Mouse (Mus musculus): Measurements from ENCODE around the gene Aunip. TPM values are rescaled to one million over a fixed set of nuclear protein-coding genes. Genes with fewer than 3 reads are reported as not detected.

Gene Aunip
- polyA plus RNA-seq, 1 experiment from 2014 or later = 0.84 TPM

DNA sequence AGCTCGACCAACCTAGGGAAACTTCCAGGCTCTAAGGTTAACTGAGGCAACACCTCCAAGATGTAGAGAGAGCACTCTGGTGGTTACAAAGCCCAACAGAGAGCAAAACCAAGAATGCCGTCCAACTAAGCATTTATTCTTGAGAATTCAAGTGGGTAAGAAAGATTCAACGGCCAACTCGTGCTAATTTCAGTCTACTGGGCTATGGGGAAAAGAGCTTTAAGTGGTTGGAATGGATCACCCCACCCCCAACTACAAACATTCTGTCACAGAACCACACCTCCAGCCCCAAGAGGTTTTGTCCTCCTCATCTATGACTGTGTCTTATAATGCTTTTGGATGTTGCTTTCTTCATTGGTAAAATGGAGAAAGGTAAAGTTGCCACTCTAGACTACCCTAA lies 22.1 kb downstream of the Aunip start:
- peak; percentile 73 for TF ChIP-seq EP300 (IDR thresholded peaks at IDR 0.05)
- TF ChIP-seq CTCF (IDR thresholded peaks at IDR 0.05) = peak; percentile 47

DNA sequence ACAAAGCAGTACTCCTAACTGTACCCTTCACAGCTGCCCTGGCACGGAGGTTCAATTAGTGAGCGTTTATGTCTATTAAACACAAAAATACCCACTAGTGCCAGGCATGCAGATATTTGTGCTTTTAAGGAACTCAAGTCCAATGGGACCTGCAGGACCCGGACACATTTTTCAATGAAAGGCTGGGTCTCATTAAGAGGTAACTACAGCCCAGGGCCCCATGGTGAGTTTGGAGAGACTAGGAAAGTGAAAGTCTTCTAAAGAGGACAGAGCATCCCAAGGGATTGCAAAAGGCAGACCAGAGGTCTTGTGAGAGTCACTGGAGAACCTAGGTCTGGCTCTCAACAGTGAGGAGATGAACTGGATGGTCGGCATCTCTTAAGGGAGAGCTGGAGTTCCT lies 22.6 kb downstream of the Aunip start:
- peak overlapping the region; percentile 97 for H3K27ac ChIP-seq (ENCODE audit: low read length)
- H3K27me3 ChIP-seq (replicated peaks; ENCODE audit: insufficient read depth, low read length) = no peaks in the 10 kb centered on the region
- TF ChIP-seq EP300 (IDR thresholded peaks at IDR 0.05) = no peak
- TF ChIP-seq CTCF (IDR thresholded peaks at IDR 0.05) = no peak
- peak overlapping the region; percentile 91 for H3K4me2 ChIP-seq (replicated peaks; ENCODE audit: low read depth, low read length)
- DNase-seq (ENCODE audit: low spot score) (no peak), ATAC-seq (no peak)
- H3K4me3 ChIP-seq (ENCODE audit: low read depth, low read length) = 0 out of 2 replicates have a peak overlapping the region, but pooled peaks have one; percentile 84
- H3K9me3 ChIP-seq (ENCODE audit: low read length) = no peaks in the 10 kb centered on the region
- WGBS = 70% methylated on average over 4 of the region's 4 CpGs
- H3K36me3 ChIP-seq (ENCODE audit: insufficient read depth, low read length) = peaks cover 6% of the 10 kb centered on the region; the same call in 1 of the 2 replicates
- H3K9ac ChIP-seq (replicated peaks; ENCODE audit: low read depth) = peak overlapping the region; percentile 92; the same call in 1 of the 2 replicates
- peaks cover 6% of the 10 kb centered on the region; the same call in 1 of the 2 replicates for H3K4me1 ChIP-seq (ENCODE audit: insufficient read depth, low read depth, low read length)

More for the DNA sequence above, 22.1 kb downstream of the Aunip start:
- Histone ChIP-seq H3K4me1 (ENCODE audit: insufficient read depth, low read depth, low read length) (peaks cover 6% of the 10 kb centered on the region; the same call in 1 of the 2 replicates), H3K4me2 (replicated peaks; ENCODE audit: low read depth, low read length) (no peak overlapping the region), H3K4me3 (ENCODE audit: low read depth, low read length) (no peak overlapping the region), H3K9ac (replicated peaks; ENCODE audit: low read depth) (no peak overlapping the region), H3K27ac (ENCODE audit: low read length) (peak overlapping the region; percentile 80), H3K27me3 (replicated peaks; ENCODE audit: insufficient read depth, low read length) (no peaks in the 10 kb centered on the region), H3K36me3 (ENCODE audit: insufficient read depth, low read length) (peaks cover 11% of the 10 kb centered on the region; the same call in 1 of the 2 replicates), H3K9me3 (ENCODE audit: low read length) (no peaks in the 10 kb centered on the region)
- peak; percentile 82 for DNase-seq (ENCODE audit: low spot score)
- WGBS = 59% methylated on average over 4 of the region's 4 CpGs
- ATAC-seq = peak; percentile 7; the same call in 1 of the 2 replicates

DNA sequence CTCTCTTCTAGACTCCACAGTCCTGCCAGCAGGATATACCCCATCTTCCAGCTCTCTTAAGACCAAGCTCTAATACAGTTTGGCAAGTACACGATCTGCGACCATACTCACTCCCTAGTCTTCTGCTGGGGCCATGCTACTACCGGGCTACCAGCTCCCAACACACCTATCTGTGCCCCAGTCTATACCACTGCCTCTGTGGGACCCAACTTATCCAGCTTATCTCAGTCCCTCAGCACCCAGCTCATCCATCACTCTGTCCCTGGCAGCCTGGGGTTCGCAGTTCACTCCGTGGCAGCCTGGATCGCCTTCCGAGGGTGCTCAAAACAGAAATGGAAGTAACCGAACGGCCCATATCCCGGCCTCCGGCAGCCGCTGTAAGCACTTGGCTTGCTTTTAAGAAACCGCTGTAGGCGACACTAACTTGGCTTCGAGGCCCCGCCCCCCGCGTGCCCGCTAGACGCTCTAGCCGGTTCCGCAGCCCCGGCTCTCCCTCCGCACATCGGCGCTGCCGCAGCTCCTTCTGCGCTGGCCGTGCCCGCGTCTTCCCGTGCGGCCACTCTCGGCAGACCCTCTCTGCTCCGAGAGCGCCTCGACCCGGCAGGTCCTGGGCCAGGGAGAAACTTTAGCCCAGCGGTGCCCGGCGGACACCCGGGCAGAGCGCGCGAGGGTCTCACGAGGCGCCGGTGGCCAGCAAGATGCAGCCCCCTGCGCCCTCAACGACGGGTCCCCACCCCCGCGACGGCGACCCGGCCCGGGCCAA lies 23.5 kb downstream of the Aunip start:
- peak; percentile 92 for DNase-seq (ENCODE audit: low spot score)
- Histone ChIP-seq H3K9me3 (ENCODE audit: low read length) (no peaks in the 10 kb centered on the region), H3K27ac (ENCODE audit: low read length) (peak overlapping the region; percentile 97), H3K36me3 (ENCODE audit: insufficient read depth, low read length) (no peaks in the 10 kb centered on the region), H3K4me2 (replicated peaks; ENCODE audit: low read depth, low read length) (peak overlapping the region; percentile 91), H3K27me3 (replicated peaks; ENCODE audit: insufficient read depth, low read length) (no peaks in the 10 kb centered on the region), H3K4me3 (ENCODE audit: low read depth, low read length) (peak overlapping the region; percentile 84), H3K4me1 (ENCODE audit: insufficient read depth, low read depth, low read length) (peaks cover 6% of the 10 kb centered on the region; the same call in 1 of the 2 replicates), H3K9ac (replicated peaks; ENCODE audit: low read depth) (peak overlapping the region; percentile 92)
- no peak; the same call in 1 of the 2 replicates for TF ChIP-seq CTCF (IDR thresholded peaks at IDR 0.05)
- TF ChIP-seq EP300 (IDR thresholded peaks at IDR 0.05) = no peak
- ATAC-seq = peak; percentile 21
- under 1% methylated on average over 53 of the region's 57 CpGs for WGBS

DNA sequence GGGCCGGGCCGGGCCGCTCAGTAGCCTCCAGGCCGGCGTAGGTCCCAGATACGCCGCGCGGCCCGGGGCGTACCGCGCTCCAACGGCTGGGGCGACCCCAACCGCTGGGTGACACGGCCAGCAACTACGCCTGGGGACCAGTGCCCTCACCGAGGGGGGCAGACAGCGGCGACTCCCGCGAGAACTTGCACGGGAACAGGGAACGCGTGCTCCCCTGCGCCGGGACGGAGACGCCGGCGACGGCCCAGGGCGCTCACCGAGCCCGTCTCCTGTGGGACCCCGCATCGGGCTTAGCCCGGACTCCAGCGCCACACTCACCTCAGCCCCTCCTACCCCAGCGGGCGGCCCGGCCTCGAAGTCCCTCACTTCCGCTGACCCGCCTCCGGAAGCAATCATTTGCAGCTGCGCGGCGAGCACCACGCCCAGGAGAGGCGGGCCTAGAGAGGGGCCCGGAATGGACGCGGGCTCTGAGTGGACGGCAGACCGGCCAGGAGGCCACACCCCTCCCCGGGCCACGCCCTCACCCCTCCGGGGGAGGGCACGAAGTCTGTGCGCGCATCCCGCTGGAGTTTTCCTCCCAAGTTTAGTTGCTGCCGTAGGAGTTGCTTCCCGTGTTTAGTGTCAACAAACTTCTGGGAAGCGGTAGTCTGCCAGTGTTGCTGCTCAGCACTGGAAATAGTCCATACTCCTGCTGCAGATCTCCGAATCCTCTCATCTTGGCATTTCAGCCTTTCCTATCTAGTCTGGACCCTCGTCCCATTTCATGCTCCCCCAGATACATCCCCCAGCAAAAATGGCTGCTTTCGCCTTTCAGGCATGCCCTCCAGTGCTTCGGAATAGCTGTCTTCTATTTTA lies 24.4 kb downstream of the Aunip start, which contains the start of gene Mtfr1l:
Mtfr1l (minus strand) TSS at position 456 of the 855 bp plus-strand sequence.
- Histone ChIP-seq H3K27me3 (replicated peaks; ENCODE audit: insufficient read depth, low read length) (no peaks in the 10 kb centered on the region), H3K4me1 (ENCODE audit: insufficient read depth, low read depth, low read length) (peaks cover 6% of the 10 kb centered on the region; the same call in 1 of the 2 replicates), H3K4me2 (replicated peaks; ENCODE audit: low read depth, low read length) (peak within 1 kb of the TSS; percentile 91), H3K36me3 (ENCODE audit: insufficient read depth, low read length) (no peaks in the 10 kb centered on the region), H3K9ac (replicated peaks; ENCODE audit: low read depth) (peak within 1 kb of the TSS; percentile 92), H3K9me3 (ENCODE audit: low read length) (no peaks in the 10 kb centered on the region), H3K27ac (ENCODE audit: low read length) (peak within 1 kb of the TSS; percentile 97), H3K4me3 (ENCODE audit: low read depth, low read length) (peak within 1 kb of the TSS; percentile 84)
- 2% methylated on average over 56 of the region's 71 CpGs for WGBS
- TF ChIP-seq CTCF (IDR thresholded peaks at IDR 0.05) (peak; percentile 1; the same call in 1 of the 2 replicates), EP300 (IDR thresholded peaks at IDR 0.05) (no peak)
- ATAC-seq (peak; percentile 96), DNase-seq (ENCODE audit: low spot score) (peak; percentile 99)

DNA sequence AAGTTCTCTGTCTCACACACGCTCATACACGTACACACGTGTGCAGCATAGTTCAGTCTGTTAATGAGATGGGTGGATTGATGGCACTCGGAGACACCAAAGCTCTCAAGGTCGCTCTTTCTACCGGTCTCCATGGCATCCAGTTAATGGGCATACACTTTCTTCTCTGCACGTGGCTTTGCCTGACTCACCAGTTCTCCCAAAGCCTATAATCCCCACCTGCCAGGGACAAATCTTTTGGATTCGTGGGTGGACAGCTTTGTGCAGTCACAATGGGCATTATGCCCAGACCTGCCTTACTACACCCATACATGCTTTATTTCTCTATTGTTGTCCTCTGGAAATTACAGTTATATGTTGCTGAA lies 25.0 kb downstream of the Aunip start:
- Histone ChIP-seq H3K4me1 (ENCODE audit: insufficient read depth, low read depth, low read length) (peaks cover 6% of the 10 kb centered on the region; the same call in 1 of the 2 replicates), H3K36me3 (ENCODE audit: insufficient read depth, low read length) (no peaks in the 10 kb centered on the region), H3K27ac (ENCODE audit: low read length) (peak overlapping the region; percentile 97; the same call in 1 of the 2 replicates), H3K9me3 (ENCODE audit: low read length) (no peaks in the 10 kb centered on the region), H3K9ac (replicated peaks; ENCODE audit: low read depth) (no peak overlapping the region), H3K4me3 (ENCODE audit: low read depth, low read length) (peak overlapping the region; percentile 84), H3K27me3 (replicated peaks; ENCODE audit: insufficient read depth, low read length) (no peaks in the 10 kb centered on the region), H3K4me2 (replicated peaks; ENCODE audit: low read depth, low read length) (peak overlapping the region; percentile 91)
- peak; percentile 44 for DNase-seq (ENCODE audit: low spot score)
- no peak for TF ChIP-seq CTCF (IDR thresholded peaks at IDR 0.05)
- no peak for TF ChIP-seq EP300 (IDR thresholded peaks at IDR 0.05)
- ATAC-seq = no peak
- WGBS = 3% methylated on average over 8 of the region's 8 CpGs

Data from lung, postnatal 0 days (tissue).